Mouse (Mus musculus) hindbrain, postnatal 0 days (tissue): ENCODE measurements around the gene Hoxc12. TPM values are rescaled to one million over a fixed set of nuclear protein-coding genes. Genes with fewer than 3 reads are reported as not detected.

Source experiments
- ATAC-seq: fragments of 200-750 bp; cut with Nextera tagmentation; 2 replicates; pipeline ENCODE4 v1.8.0; 2017; ENCODE audit warnings: mild to moderate bottlenecking, moderate TSS enrichment, moderate library complexity
- DNase-seq: peaks from one replicate; pipeline ENCODE4 v3.0.0-alpha.2; 2015; ENCODE audit warnings: low spot score
- H3K27ac ChIP-seq: fragments of 300-500 bp; sonication (generic); 2 replicates; pipeline ENCODE4 v1.5.1; 2014; ENCODE audit warnings: mild to moderate bottlenecking
- H3K27me3 ChIP-seq: fragments of 300-500 bp; sonication (generic); 2 replicates; pipeline ENCODE4 v1.6.1; 2014; ENCODE audit warnings: low read length, mixed read lengths; ENCODE audit not compliant: insufficient read depth
- H3K36me3 ChIP-seq: fragments of 300-500 bp; sonication (generic); 2 replicates; pipeline ENCODE4 v1.6.1; 2014; ENCODE audit warnings: low read length, mixed read lengths; ENCODE audit not compliant: insufficient read depth
- H3K4me1 ChIP-seq: fragments of 300-500 bp; sonication (generic); 2 replicates; pipeline ENCODE4 v1.6.1; 2014; ENCODE audit warnings: antibody characterized with exemption, low read length, mixed read lengths; ENCODE audit not compliant: insufficient read depth
- H3K4me2 ChIP-seq: fragments of 300-500 bp; sonication (generic); 2 replicates; pipeline ENCODE4 v1.6.1; 2014; ENCODE audit warnings: low read depth, mild to moderate bottlenecking, low read length, moderate library complexity, mixed read lengths
- H3K4me3 ChIP-seq: fragments of 300-500 bp; sonication (generic); 2 replicates; pipeline ENCODE4 v1.5.1; 2014; ENCODE audit warnings: low read length
- H3K9ac ChIP-seq: fragments of 300-500 bp; sonication (generic); replicated peaks from 2 replicates; pipeline ENCODE4 v1.6.1; 2014; ENCODE audit warnings: mild to moderate bottlenecking, low read length, moderate library complexity, mixed read lengths
- H3K9me3 ChIP-seq: fragments of 300-500 bp; sonication (generic); 2 replicates; pipeline ENCODE4 v1.6.1; 2016; ENCODE audit warnings: low read length, mixed read lengths
- CTCF ChIP-seq: IDR thresholded peaks from 2 replicates; pipeline ENCODE4 v1.5.1; 2016; ENCODE audit warnings: antibody characterized with exemption, control low read depth, low read depth
- WGBS: fragments of 180-500 bp; shearing (Covaris S2); extraction: QIAGEN DNeasy Blood & Tissue Kit; methylation state at CpG from one replicate; pipeline ENCODE4 v1.1.7; 2014; 5-methylcytosine and 5-hydroxymethylcytosine counted together
- polyA plus RNA-seq: library from polyadenylated mRNA; unstranded; fragments of >200 nt; fragmentation: Nextera tagmentation; extraction: Ambion mirVana; gene quantifications from 2 replicates; pipeline ENCODE4 v1.2.1, GENCODE M21; 2015
- total RNA-seq: library from RNA; depleted of rRNA; stranded (reverse); fragments of >200 nt; gene quantifications from 2 replicates; pipeline ENCODE4 v1.2.3, GENCODE M21; 2014

Hoxc12 gene
- total and polyA plus RNA-seq, 2 experiments from 2014 or later, result not detected

DNA sequence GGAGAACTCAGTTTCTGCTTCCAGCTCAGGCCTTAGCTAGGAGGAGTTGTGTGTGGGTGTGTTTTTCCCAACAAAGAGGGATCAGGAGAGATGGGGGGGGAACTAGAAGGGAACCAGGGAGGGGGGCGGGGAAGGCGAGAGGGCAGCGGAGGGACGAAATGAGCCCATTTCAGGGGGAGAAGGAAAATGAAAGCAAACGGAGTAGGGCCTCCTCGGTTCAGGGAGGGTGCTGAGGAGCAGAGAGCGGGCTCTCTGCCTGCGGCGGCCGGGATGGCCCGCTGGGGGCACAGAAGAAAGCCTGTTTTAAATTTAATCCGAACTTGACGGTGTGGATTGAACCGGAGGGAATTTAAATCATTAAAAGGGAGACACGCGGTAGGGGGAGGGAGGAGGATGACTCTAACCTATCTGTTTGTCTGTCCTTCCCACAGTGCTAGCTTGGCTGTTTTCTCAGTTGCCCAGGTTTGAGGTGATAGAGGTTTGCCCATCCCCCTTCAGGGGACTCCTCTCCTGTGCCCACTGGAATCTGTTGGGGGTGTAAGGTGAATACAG, 40.9 kb downstream of the Hoxc12 start:
- Histone ChIP-seq H3K27me3 (peaks cover 84% of the 10 kb centered on the region), H3K4me2 (no peak overlapping the region), H3K9me3 (no peaks in the 10 kb centered on the region), H3K9ac (no peak overlapping the region), H3K27ac (no peak overlapping the region), H3K4me1 (no peaks in the 10 kb centered on the region), H3K4me3 (no peak overlapping the region), H3K36me3 (no peaks in the 10 kb centered on the region)
- 4% methylated on average over 16 of the region's 16 CpGs for WGBS
- TF ChIP-seq CTCF, result no peak
- ATAC-seq (no peak), DNase-seq (no peak)

DNA sequence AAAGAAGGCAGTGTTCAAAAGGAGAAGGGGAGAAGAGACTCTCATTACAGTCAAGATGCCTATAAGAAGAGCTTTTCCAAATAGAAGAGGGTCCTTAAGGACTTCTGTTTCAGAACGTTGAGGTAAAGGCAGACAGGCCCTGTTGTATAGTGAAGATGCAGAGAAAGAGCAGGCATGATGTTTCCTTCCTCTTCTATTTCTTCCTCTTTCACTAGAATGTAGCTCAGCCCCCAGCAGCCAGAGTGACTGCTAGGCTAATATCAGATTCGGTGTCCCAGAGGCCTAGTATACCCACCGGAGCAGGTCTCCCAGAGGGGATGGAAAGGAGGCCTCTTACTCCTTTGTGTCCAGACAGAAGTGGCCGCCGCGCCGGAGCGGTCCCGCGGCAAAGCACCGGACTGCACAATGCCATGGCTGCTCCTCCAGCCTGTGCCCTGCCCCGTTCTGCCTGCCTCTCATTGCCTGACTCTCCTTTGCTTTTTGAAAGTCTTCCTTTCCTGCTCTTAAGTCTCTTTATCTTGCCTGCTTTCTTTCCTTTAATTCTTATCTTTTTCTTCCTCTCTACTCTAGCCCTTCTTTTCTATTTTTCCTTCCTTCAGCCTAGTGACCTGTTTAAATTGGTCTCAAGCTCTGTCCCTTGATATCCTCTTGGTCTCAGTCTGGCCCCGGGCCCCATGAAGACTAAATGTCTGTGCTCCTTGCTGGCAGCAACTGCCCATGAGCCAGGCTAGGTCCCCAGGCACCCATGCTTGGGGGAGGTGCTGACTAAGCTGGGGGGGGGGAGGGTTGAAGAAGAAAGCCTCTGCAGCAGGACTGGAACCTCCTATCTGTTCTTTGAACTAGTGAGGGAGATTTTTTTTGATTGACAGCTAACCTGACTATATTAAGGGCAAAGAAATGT, 42.3 kb downstream of the Hoxc12 start:
- ATAC-seq, result no peak
- DNase-seq, result no peak
- Histone ChIP-seq H3K4me2 (no peak overlapping the region), H3K4me3 (no peak overlapping the region), H3K36me3 (no peaks in the 10 kb centered on the region), H3K9ac (no peak overlapping the region), H3K9me3 (no peaks in the 10 kb centered on the region), H3K4me1 (no peaks in the 10 kb centered on the region), H3K27me3 (peaks cover 84% of the 10 kb centered on the region), H3K27ac (no peak overlapping the region)
- TF ChIP-seq CTCF, result no peak
- under 1% methylated on average over 13 of the region's 13 CpGs for WGBS

- Histone ChIP-seq H3K9ac (no peak overlapping the region), H3K4me2 (no peak overlapping the region), H3K27ac (no peak overlapping the region), H3K4me1 (no peaks in the 10 kb centered on the region), H3K27me3 (peaks cover 83% of the 10 kb centered on the region), H3K36me3 (no peaks in the 10 kb centered on the region), H3K4me3 (no peak overlapping the region), H3K9me3 (no peaks in the 10 kb centered on the region)
- ATAC-seq (no peak), DNase-seq (no peak)
- whole genome bisulfite sequencing, result 0% methylated on average over 1 of the region's 1 CpGs
- no peak for TF ChIP-seq CTCF
Observed at GRCm38 (mm10) chr15:102979936-102980335, 43.4 kb downstream of the Hoxc12 start.

GRCm38 (mm10) chr15:102980352-102980751, 43.8 kb downstream of the Hoxc12 start:
- H3K27ac ChIP-seq, result no peak overlapping the region
- peaks cover 83% of the 10 kb centered on the region for H3K27me3 ChIP-seq
- no peak for TF ChIP-seq CTCF
- ATAC-seq (no peak), DNase-seq (no peak)
- H3K4me1 ChIP-seq, result no peaks in the 10 kb centered on the region
- H3K9ac ChIP-seq, result no peak overlapping the region
- H3K4me3 ChIP-seq, result no peak overlapping the region
- no peaks in the 10 kb centered on the region for H3K9me3 ChIP-seq
- no peaks in the 10 kb centered on the region for H3K36me3 ChIP-seq
- WGBS, result 3% methylated on average over 11 of the region's 11 CpGs
- H3K4me2 ChIP-seq, result no peak overlapping the region

DNA sequence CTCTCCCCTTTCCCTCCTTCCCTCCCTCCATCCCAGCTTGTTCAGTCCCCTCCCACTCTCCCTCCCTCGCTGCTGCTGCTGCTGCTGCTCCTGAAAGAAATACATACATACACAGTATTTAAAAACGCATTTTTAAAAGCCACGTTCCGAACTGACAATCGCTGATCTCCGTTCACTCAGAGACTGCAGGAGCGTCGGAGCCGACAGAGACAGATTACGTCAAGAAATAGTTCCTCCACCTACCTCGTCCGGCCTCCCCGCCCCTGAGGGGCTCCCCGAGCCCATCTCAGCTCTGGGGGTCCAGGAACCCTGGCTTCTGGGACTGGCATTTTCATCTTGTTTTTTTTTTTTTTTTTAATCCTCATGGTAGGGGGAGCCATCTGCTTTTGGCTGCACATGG, 44.4 kb downstream of the Hoxc12 start:
- H3K4me2 ChIP-seq, result peak overlapping the region; percentile 34; the same call in 1 of the 2 replicates

GRCm38 (mm10) chr15:102981379-102982288, 45.1 kb downstream of the Hoxc12 start:
- peak overlapping the region; percentile 10; the same call in 1 of the 2 replicates for H3K4me3 ChIP-seq
- H3K9me3 ChIP-seq, result no peaks in the 10 kb centered on the region
- peaks cover 84% of the 10 kb centered on the region for H3K27me3 ChIP-seq
- TF ChIP-seq CTCF, result no peak
- ATAC-seq (no peak), DNase-seq (no peak)
- WGBS, result 1% methylated on average over 85 of the region's 88 CpGs
- H3K4me1 ChIP-seq, result no peaks in the 10 kb centered on the region
- H3K4me2 ChIP-seq, result peak overlapping the region; percentile 34; the same call in 1 of the 2 replicates
- no peak overlapping the region for H3K27ac ChIP-seq
- H3K36me3 ChIP-seq, result no peaks in the 10 kb centered on the region
- H3K9ac ChIP-seq, result no peak overlapping the region

More for the DNA sequence above, 44.4 kb downstream of the Hoxc12 start:
- no peak for TF ChIP-seq CTCF
- DNase-seq (no peak), ATAC-seq (no peak)
- Histone ChIP-seq H3K4me1 (no peaks in the 10 kb centered on the region), H3K27me3 (peaks cover 83% of the 10 kb centered on the region), H3K27ac (no peak overlapping the region), H3K36me3 (no peaks in the 10 kb centered on the region), H3K4me3 (0 out of 2 replicates have a peak overlapping the region, but pooled peaks have one; percentile 2), H3K9ac (no peak overlapping the region), H3K9me3 (no peaks in the 10 kb centered on the region)
- 1% methylated on average over 14 of the region's 14 CpGs for WGBS
